Mouse (Mus musculus) liver, adult 2 months (tissue): ENCODE measurements around the gene Plppr3. TPM values are rescaled to one million over a fixed set of nuclear protein-coding genes. Genes with fewer than 3 reads are reported as not detected.
"Not testable (repeated sequence)": the region's sequence is repeated elsewhere in the genome, so short reads cannot be mapped to it uniquely, and the experiment has no call there.

Experiments used
- DNase-seq: peaks from one replicate; pipeline ENCODE4 v3.0.0-alpha.2; 2011; ENCODE audit warnings: low read depth, low spot score; ENCODE audit errors: extremely low read depth
- H3K27ac ChIP-seq: fragments of 200-500 bp; replicated peaks from 2 replicates; pipeline ENCODE4 v1.5.1; 2012; ENCODE audit warnings: low read depth, mild to moderate bottlenecking, control low read depth, inconsistent platforms, low read length; ENCODE audit not compliant: insufficient read depth
- H3K27me3 ChIP-seq: fragments of 200-500 bp; 2 replicates; pipeline ENCODE4 v1.6.1; 2012; ENCODE audit warnings: mild to moderate bottlenecking, moderate library complexity, low read length, inconsistent platforms; ENCODE audit not compliant: control insufficient read depth, insufficient read depth
- H3K36me3 ChIP-seq: fragments of 200-500 bp; 2 replicates; pipeline ENCODE4 v1.6.1; 2012; ENCODE audit warnings: low read length, inconsistent platforms; ENCODE audit not compliant: control insufficient read depth, insufficient read depth
- H3K4me1 ChIP-seq: fragments of 200-500 bp; 2 replicates; pipeline ENCODE4 v1.6.1; 2011; ENCODE audit warnings: low read length; ENCODE audit not compliant: control insufficient read depth, insufficient read depth
- H3K4me3 ChIP-seq: fragments of 200-500 bp; 2 replicates; pipeline ENCODE4 v1.5.1; 2011; ENCODE audit warnings: low read depth, mild to moderate bottlenecking, control low read depth, low read length, moderate library complexity; ENCODE audit not compliant: insufficient read depth
- H3K79me2 ChIP-seq: fragments of 200-500 bp; 2 replicates; pipeline ENCODE4 v1.6.1; 2012; ENCODE audit warnings: inconsistent platforms, mild to moderate bottlenecking, low read length, moderate library complexity; ENCODE audit not compliant: control insufficient read depth, insufficient read depth
- H3K9ac ChIP-seq: fragments of 200-500 bp; 2 replicates; pipeline ENCODE4 v1.6.1; 2012; ENCODE audit warnings: low read depth, mild to moderate bottlenecking, control low read depth, inconsistent platforms, low read length
- CTCF ChIP-seq: fragments of 200-500 bp; IDR thresholded peaks from 2 replicates; pipeline ENCODE4 v1.5.1; 2011; ENCODE audit warnings: low read depth, low read length, control low read depth
- POLR2A ChIP-seq: fragments of 200-500 bp; IDR thresholded peaks from 2 replicates; pipeline ENCODE4 v1.6.1; 2011; ENCODE audit warnings: low read length, control low read depth; ENCODE audit not compliant: insufficient read depth; ENCODE audit errors: extremely low read depth
- WGBS: fragments of 180-500 bp; shearing (Covaris S2); methylation state at CpG from one replicate; pipeline ENCODE4 v1.1.7; 2018; 5-methylcytosine and 5-hydroxymethylcytosine counted together
- polyA plus RNA-seq: library from polyadenylated mRNA; depleted of rRNA; stranded (reverse); fragments of >200 nt; gene quantifications from 2 replicates; pipeline ENCODE4 v1.2.3, GENCODE M21; 2012
- total RNA-seq: library from RNA; depleted of rRNA; stranded (reverse); fragments of >200 nt; gene quantifications from 2 replicates; pipeline ENCODE4 v1.2.3, GENCODE M21; 2014

Gene Plppr3
- total and polyA plus RNA-seq, 2 experiments, result under 0.01 to 0.38 TPM

GRCm38 (mm10) chr10:79892451-79893118 is 18.2 kb upstream of the Plppr3 start:
- not testable (repeated sequence) for H3K36me3 ChIP-seq, H3K27ac ChIP-seq, H3K79me2 ChIP-seq, H3K9ac ChIP-seq, H3K4me1 ChIP-seq, H3K27me3 ChIP-seq, H3K4me3 ChIP-seq
- peak; percentile 91 for TF ChIP-seq CTCF
- 41% methylated on average over 22 of the region's 22 CpGs for WGBS
- peak; percentile 38 for DNase-seq

- Histone ChIP-seq H3K27me3 (no peaks in the 10 kb centered on the region), H3K79me2 (no peaks in the 10 kb centered on the region), H3K9ac (no peak within 1 kb of the TSS), H3K27ac (no peak within 1 kb of the TSS), H3K4me1 (peaks cover 9% of the 10 kb centered on the region), H3K4me3 (no peak within 1 kb of the TSS), H3K36me3 (no peaks in the 10 kb centered on the region)
- WGBS, result 59% methylated on average over 5 of the region's 5 CpGs
- DNase-seq, result no peak
- TF ChIP-seq CTCF (no peak), POLR2A (no peak)
Measured at GRCm38 (mm10) chr10:79890670-79891069, 16.2 kb upstream of the Plppr3 start, which contains the start of gene Cfd. Cfd (plus strand) TSS chr10:79890853.

GRCm38 (mm10) chr10:79889386-79889785 is 15.0 kb upstream of the Plppr3 start:
- TF ChIP-seq POLR2A (no peak), CTCF (no peak)
- Histone ChIP-seq H3K4me1 (peaks cover 14% of the 10 kb centered on the region), H3K27me3 (no peaks in the 10 kb centered on the region), H3K27ac (no peak overlapping the region), H3K4me3 (no peak overlapping the region), H3K9ac (no peak overlapping the region), H3K79me2 (no peaks in the 10 kb centered on the region), H3K36me3 (no peaks in the 10 kb centered on the region)
- WGBS, result 6% methylated on average over 2 of the region's 2 CpGs
- DNase-seq, result peak; percentile 73

- TF ChIP-seq POLR2A, result no peak
- TF ChIP-seq CTCF, result no peak
- Histone ChIP-seq H3K4me3 (no peak overlapping the region), H3K36me3 (no peaks in the 10 kb centered on the region), H3K27me3 (no peaks in the 10 kb centered on the region), H3K4me1 (peaks cover 20% of the 10 kb centered on the region), H3K9ac (no peak overlapping the region), H3K79me2 (no peaks in the 10 kb centered on the region), H3K27ac (peak overlapping the region; percentile 7; the same call in 1 of the 2 replicates)
- 42% methylated on average over 8 of the region's 8 CpGs for WGBS
- no peak for DNase-seq
Measured at GRCm38 (mm10) chr10:79886611-79887010, 12.2 kb upstream of the Plppr3 start.

GRCm38 (mm10) chr10:79886054-79886453 is 11.6 kb upstream of the Plppr3 start, which contains the start of gene Elane:
Elane (plus strand) TSS chr10:79886247.
- WGBS, result 28% methylated on average over 6 of the region's 6 CpGs
- TF ChIP-seq CTCF, result no peak
- no peak for TF ChIP-seq POLR2A

GRCm38 (mm10) chr10:79884938-79885337 is 10.5 kb upstream of the Plppr3 start:
- Histone ChIP-seq H3K27ac (peak overlapping the region; percentile 40), H3K4me1 (peaks cover 22% of the 10 kb centered on the region)
- H3K79me2 ChIP-seq, H3K4me3 ChIP-seq, H3K27me3 ChIP-seq, H3K36me3 ChIP-seq, H3K9ac ChIP-seq: not testable (repeated sequence)
- peak; percentile 35 for DNase-seq
- WGBS, result 16% methylated on average over 3 of the region's 3 CpGs

More at GRCm38 (mm10) chr10:79886054-79886453, 11.6 kb upstream of the Plppr3 start, which contains the start of gene Elane:
- Histone ChIP-seq H3K4me1 (peaks cover 22% of the 10 kb centered on the region), H3K27ac (peak within 1 kb of the TSS; percentile 40), H3K4me3 (no peak within 1 kb of the TSS), H3K9ac (no peak within 1 kb of the TSS), H3K27me3 (no peaks in the 10 kb centered on the region), H3K79me2 (no peaks in the 10 kb centered on the region), H3K36me3 (no peaks in the 10 kb centered on the region)
- peak; percentile 85 for DNase-seq
